Comparison of ENCODE assay signal across 17 mouse cellular contexts in the genomic region with DNA sequence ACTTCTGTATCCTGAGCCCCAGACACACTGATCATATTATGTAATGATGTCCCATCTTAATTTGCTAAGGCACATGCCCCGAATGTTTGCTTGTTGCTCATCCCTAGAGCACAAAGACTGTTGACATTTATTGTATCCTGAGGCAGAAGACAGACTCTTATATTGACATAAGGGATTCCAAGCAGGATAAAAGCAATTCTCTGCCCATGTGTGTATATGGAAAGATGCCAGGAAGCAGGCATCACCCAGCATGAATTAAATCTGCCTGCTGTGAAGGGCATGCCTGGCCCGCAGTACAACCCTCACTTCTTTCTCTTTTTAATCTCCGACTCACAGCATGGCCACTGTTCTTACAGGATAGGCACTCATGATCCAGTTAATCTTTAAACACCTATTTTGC.
DNase-seq lines count a peak whose midpoint lies in the region; ATAC-seq lines count a peak whose summit lies in the region.
"Had no signal": no experiment of that assay in that cellular context is flagged by ENCODE, and none has a peak within 500 bp of the region (broad histone marks: within the 10 kb centered on the region; RNA-seq: fewer than 3 reads in every experiment).

No protein-coding gene starts in this region.

- H3K4me1 ChIP-seq in neural tube, embryonic 14.5 days (ENCODE audit: control insufficient read depth, insufficient read depth, low read length) = peaks cover 7% of the 10 kb centered on the region; the same call in 1 of the 2 replicates
- H3K4me1 ChIP-seq: limb, embryonic 12.5 days; stomach, embryonic 15.5 days had no signal

- H3K36me3 ChIP-seq in neural tube, embryonic 14.5 days (ENCODE audit: control insufficient read depth, insufficient read depth, low read length) = no peaks in the 10 kb centered on the region
- H3K36me3 ChIP-seq: limb, embryonic 12.5 days; stomach, embryonic 15.5 days had no signal

- peak; percentile 51 for DNase-seq in heart, adult 11 months
- DNase-seq in heart, postnatal 36 days = no peak
- DNase-seq in retina, postnatal 1 day = peak; percentile 26
- DNase-seq in retina, embryonic 14.5 days (ENCODE audit: low spot score) = no peak
- peak; percentile 26 to 70 for DNase-seq in cerebellum, postnatal 14 days
- no peak for DNase-seq in heart, postnatal 14 days
- DNase-seq: adrenal gland, postnatal 10 days; heart, adult 2 months; thymus, postnatal 14 days had no signal

- intact Hi-C loops in heart, postnatal 36 days (cut with DNase I) = no loop called here
- intact Hi-C loops in heart, postnatal 14 days (cut with DNase I) = no loop called here

- H3K9me3 ChIP-seq in neural tube, embryonic 14.5 days (ENCODE audit: control insufficient read depth, low read length) = no peaks in the 10 kb centered on the region
- H3K9me3 ChIP-seq: limb, embryonic 12.5 days; stomach, embryonic 15.5 days had no signal

- H3K4me3 ChIP-seq in neural tube, embryonic 14.5 days (ENCODE audit: low read depth, low read length) = no peak overlapping the region
- H3K4me3 ChIP-seq: erythroblast, embryonic 14.5 days; heart, adult 2 months; limb, embryonic 12.5 days; stomach, embryonic 15.5 days had no signal

- 23% methylated on average over 3 of the region's 3 CpGs for WGBS in neural tube, embryonic 14.5 days

- H3K4me2 ChIP-seq in neural tube, embryonic 14.5 days (ENCODE audit: low read depth, low read length) = no peak overlapping the region
- H3K4me2 ChIP-seq: limb, embryonic 12.5 days; stomach, embryonic 15.5 days had no signal

- peak; percentile 54 for ATAC-seq in neural tube, embryonic 14.5 days (ENCODE audit: low read depth)
- ATAC-seq in monocyte, adult 5-6 weeks (replicated peaks; ENCODE audit: insufficient number of reproducible peaks, low FRiP score, low TSS enrichment, poor library complexity, severe bottlenecking) = no peak
- ATAC-seq: inflammation-experienced regulatory T-cells, adult 6 months; lung, postnatal 0 days had no signal

- H3K9ac ChIP-seq in neural tube, embryonic 14.5 days (replicated peaks; ENCODE audit: low read depth, low read length) = no peak overlapping the region
- H3K9ac ChIP-seq: limb, embryonic 12.5 days; liver, embryonic 14.5 days; stomach, embryonic 15.5 days had no signal

- no peaks in the 10 kb centered on the region for H3K27me3 ChIP-seq in neural tube, embryonic 14.5 days (ENCODE audit: control insufficient read depth, insufficient read depth, low read length)
- H3K27me3 ChIP-seq: limb, embryonic 12.5 days; stomach, embryonic 15.5 days had no signal

- H3K27ac ChIP-seq in neural tube, embryonic 14.5 days (ENCODE audit: low read depth, low read length) = no peak overlapping the region
- H3K27ac ChIP-seq: heart, adult 2 months; limb, embryonic 12.5 days; liver, embryonic 14.5 days; stomach, embryonic 15.5 days had no signal

Comparison
In these comparisons a context has a peak if more than half of its experiments do, and no peak if none do; other contexts are left out.
1. DNase-seq: peak in heart, adult 11 months (single experiment), retina, postnatal 1 day (single experiment) and cerebellum, postnatal 14 days (2 of 2); none in heart, postnatal 36 days (0 of 2), retina, embryonic 14.5 days (single experiment) and heart, postnatal 14 days (0 of 2).